Mouse (Mus musculus): Measurements from ENCODE around the gene Snrnp48. TPM values are rescaled to one million over a fixed set of nuclear protein-coding genes. Genes with fewer than 3 reads are reported as not detected.

The Snrnp48 gene
- polyA plus RNA-seq, 1 experiment from 2014 or later: 40.5 TPM

DNA sequence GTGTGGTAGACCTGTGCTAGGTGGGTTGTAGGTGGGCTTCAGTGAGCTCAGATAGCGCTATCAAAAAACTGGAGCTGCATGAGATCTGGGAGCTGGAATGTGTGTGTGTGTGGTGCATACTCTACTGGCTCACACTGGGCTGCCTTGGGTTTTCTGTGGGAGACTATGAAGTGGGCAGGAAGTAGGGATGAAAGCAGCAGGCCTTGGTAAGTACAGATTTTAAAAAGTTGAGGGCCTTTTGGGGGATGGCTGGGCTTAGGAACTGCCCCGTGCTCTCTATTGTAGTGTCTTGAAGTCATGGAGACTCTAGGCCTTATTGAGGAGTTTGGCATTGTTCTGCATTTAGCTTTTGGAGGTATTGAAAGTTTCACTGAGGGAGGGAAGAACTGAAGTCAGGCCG is 13.9 kb downstream of the Snrnp48 start:
- Histone ChIP-seq H3K27me3 (no peaks in the 10 kb centered on the region), H3K9ac (no peak overlapping the region), H3K4me1 (no peaks in the 10 kb centered on the region), H3K4me3 (no peak overlapping the region), H3K27ac (no peak overlapping the region), H3K36me3 (peaks cover 75% of the 10 kb centered on the region), H3K9me3 (no peaks in the 10 kb centered on the region), H3K4me2 (replicated peaks) (no peak overlapping the region)
- ATAC-seq (ENCODE audit: insufficient number of reproducible peaks, insufficient read depth, low FRiP score, low TSS enrichment): no peak
- WGBS: 95% methylated on average over 3 of the region's 3 CpGs

DNA sequence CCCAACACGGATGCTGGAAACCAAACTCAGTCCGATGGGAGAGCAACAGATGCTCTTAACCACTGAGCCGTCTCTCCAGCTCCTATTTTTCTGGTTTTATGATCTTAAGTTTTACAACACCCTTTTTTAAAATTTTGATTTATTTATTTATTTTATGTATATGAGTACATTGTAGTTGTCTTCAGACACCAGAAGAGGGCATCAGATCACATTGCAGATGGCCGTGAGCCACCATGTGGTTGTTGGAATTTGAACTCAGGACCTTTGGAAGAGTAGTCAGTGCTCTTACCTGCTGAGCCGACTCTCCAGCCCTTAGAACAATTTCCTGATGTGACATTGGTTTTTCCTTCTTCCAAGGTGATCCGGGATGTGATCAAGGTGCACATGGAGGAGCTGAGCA is 15.6 kb downstream of the Snrnp48 start:
- H3K9ac ChIP-seq: no peak overlapping the region
- H3K27me3 ChIP-seq: no peaks in the 10 kb centered on the region
- 96% methylated on average over 6 of the region's 6 CpGs for WGBS
- H3K9me3 ChIP-seq: no peaks in the 10 kb centered on the region
- no peaks in the 10 kb centered on the region for H3K4me1 ChIP-seq
- H3K4me2 ChIP-seq (replicated peaks): no peak overlapping the region
- no peak overlapping the region for H3K27ac ChIP-seq
- ATAC-seq (ENCODE audit: insufficient number of reproducible peaks, insufficient read depth, low FRiP score, low TSS enrichment): no peak
- H3K36me3 ChIP-seq: peaks cover 89% of the 10 kb centered on the region
- H3K4me3 ChIP-seq: no peak overlapping the region

DNA sequence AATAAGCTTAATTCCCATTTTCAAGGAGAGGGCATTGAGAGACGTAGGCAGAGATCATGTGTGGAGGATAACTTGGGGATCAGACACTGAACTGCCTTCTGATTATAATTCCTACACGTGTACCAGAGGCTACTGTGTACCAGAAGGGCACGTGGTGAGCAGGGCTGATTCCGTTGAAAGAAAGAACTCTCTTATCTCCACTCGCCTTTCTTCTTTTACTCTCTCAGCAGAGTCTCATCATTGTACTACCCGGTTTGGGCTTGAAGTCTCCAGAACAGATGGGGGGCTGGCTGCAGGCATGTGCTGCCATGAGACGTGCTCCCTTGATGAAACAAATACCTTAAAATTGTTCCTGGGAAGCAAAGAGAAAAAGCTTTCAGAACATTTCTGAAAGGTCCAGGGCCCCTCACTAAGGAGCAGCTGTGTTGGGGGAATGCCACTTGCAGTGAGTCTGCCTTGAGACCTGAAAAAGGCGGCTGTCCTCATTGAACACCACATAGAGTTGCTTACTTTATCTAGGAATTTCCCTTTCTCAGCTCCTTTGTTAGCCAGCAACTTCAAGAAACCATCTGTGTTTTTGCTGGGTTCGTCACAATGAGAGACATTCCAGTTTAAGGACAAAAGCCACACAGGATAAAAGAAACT is 25.6 kb downstream of the Snrnp48 start:
- no peak for ATAC-seq (ENCODE audit: insufficient number of reproducible peaks, insufficient read depth, low FRiP score, low TSS enrichment)
- 84% methylated on average over 9 of the region's 9 CpGs for WGBS
- Histone ChIP-seq H3K27me3 (no peaks in the 10 kb centered on the region), H3K4me1 (no peaks in the 10 kb centered on the region), H3K4me3 (no peak overlapping the region), H3K4me2 (replicated peaks) (no peak overlapping the region), H3K9me3 (no peaks in the 10 kb centered on the region), H3K9ac (no peak overlapping the region), H3K27ac (no peak overlapping the region), H3K36me3 (peaks cover 26% of the 10 kb centered on the region)

DNA sequence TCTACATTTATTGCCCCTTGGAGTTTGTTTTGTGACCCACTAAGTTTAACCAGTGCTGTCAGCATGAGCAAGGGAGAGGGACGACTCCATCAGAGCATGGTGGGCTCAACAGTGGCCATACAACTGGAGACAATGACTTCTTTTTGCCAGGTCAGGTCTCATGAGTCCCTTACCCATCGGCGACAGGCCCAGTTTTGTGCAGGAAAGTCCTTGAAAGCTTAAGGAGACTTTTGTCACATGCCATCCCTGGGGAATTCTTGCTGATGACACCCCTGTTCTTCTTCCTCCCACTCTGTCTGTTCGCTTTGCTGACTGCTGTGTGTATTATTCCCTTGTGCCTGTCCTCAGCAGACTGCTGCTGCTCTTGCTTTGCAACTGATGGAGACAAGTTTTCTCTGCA is 27.7 kb downstream of the Snrnp48 start:
- Histone ChIP-seq H3K9ac (no peak overlapping the region), H3K4me1 (no peaks in the 10 kb centered on the region), H3K9me3 (no peaks in the 10 kb centered on the region), H3K27ac (no peak overlapping the region), H3K4me2 (replicated peaks) (no peak overlapping the region), H3K4me3 (no peak overlapping the region), H3K27me3 (no peaks in the 10 kb centered on the region), H3K36me3 (peaks cover 17% of the 10 kb centered on the region)
- WGBS: 85% methylated on average over 4 of the region's 4 CpGs
- no peak for ATAC-seq (ENCODE audit: insufficient number of reproducible peaks, insufficient read depth, low FRiP score, low TSS enrichment)

DNA sequence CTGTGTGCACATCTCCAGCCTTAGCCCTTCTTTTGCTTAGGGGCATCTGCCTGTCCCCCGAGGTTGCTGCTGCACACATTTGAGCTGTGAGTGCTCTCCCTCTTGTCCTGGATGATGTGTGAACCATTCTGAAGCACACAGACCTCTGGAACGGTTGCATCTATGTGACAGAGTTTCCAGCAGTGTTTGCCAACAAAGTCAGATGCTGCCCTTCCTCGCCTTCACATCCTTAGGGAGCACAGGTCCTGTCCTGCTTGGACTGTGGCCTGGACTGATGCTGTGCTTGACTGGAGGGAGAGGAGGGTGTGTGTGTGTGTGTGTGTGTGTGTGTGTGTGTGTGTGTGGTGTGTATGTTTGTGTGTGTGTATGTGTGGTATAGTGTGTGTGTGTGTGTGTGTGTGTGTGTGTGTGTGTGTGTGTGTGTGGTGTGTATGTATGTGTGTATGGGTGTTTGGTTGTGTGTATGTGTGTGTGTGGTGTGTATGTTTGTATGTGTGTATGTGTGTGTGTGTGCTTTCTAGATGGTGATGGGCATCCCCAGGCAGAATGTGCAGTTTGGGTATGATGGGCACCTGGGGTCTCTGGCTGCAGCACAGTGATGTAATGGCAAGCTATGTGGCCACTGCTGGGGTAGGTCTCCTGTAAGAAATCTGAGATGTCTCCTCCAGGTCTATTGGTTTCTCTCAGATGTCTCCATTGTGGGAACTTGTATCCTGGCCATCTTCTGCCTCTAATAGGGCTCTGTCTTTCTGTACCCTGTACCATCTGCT is 28.3 kb downstream of the Snrnp48 start:
- H3K27ac ChIP-seq: no peak overlapping the region
- H3K4me1 ChIP-seq: no peaks in the 10 kb centered on the region
- H3K9ac ChIP-seq: no peak overlapping the region
- no peaks in the 10 kb centered on the region for H3K27me3 ChIP-seq
- peaks cover 12% of the 10 kb centered on the region for H3K36me3 ChIP-seq
- whole genome bisulfite sequencing: 79% methylated on average over 3 of the region's 3 CpGs
- ATAC-seq (ENCODE audit: insufficient number of reproducible peaks, insufficient read depth, low FRiP score, low TSS enrichment): no peak
- H3K9me3 ChIP-seq: no peaks in the 10 kb centered on the region
- H3K4me3 ChIP-seq: no peak overlapping the region
- no peak overlapping the region for H3K4me2 ChIP-seq (replicated peaks)

DNA sequence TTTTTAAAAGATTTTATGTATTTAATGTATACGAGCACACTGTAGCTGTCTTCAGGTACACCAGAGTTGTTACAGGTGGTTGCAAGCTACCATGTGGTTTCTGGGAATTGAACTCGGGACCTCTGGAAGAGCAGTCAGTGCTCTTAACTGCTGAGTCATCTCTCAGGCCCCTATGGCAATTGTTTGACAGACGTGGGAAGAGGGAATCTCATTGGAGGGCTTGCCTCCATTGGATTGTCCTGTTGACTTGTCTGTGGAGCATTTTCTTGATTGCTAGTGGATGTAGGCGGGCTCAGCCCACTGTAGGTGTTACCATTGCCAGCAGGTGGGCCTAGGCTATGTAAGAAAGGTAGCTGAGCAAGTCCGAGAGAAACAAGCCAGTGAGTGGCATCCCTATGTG is 29.9 kb downstream of the Snrnp48 start:
- Histone ChIP-seq H3K4me3 (no peak overlapping the region), H3K27ac (no peak overlapping the region), H3K27me3 (no peaks in the 10 kb centered on the region), H3K4me1 (no peaks in the 10 kb centered on the region), H3K36me3 (no peaks in the 10 kb centered on the region), H3K4me2 (replicated peaks) (no peak overlapping the region), H3K9me3 (no peaks in the 10 kb centered on the region), H3K9ac (no peak overlapping the region)
- no peak for ATAC-seq (ENCODE audit: insufficient number of reproducible peaks, insufficient read depth, low FRiP score, low TSS enrichment)
- WGBS: 72% methylated on average over 5 of the region's 5 CpGs

DNA sequence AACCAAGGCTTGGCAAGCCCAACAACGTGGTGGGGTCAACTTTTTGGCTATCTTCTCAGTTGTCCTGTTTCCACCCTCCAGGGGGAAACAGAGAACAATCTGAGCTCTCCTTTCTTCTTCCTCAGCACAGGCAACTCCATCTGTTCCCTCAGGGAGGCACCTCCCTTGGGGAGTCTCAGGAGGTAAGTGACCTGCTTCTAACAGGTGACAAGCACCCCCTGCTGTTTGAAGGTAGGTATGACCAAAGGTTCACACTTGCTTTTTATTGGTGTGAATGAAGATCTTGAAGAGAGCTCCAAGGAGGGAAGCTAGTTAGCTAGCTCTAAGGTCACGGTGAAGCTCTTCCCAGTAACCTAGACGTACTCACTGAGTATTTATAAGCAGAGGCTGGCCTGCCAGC is 30.6 kb downstream of the Snrnp48 start:
- no peak for ATAC-seq (ENCODE audit: insufficient number of reproducible peaks, insufficient read depth, low FRiP score, low TSS enrichment)

DNA sequence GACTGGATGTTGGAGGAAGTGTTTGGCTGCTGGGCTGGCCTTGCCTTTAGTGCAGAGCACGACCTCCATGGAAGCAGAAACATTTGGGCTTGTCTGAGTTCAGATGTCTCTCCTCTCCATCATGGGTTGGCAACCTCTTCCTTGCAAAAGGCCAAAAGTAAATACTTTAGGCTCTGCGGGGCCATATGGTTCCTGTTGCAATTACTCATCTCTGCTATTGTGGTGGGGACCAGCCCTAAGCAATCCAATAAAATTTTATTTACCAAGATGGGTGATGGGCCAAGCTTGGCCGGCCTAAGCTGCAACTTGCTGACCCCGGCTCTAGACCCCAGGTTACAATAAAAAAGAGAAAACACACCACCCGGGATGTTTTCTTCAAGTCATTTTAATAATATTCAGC is 43.4 kb downstream of the Snrnp48 start:
- H3K4me2 ChIP-seq (replicated peaks): no peak overlapping the region
- no peak for ATAC-seq (ENCODE audit: insufficient number of reproducible peaks, insufficient read depth, low FRiP score, low TSS enrichment)
- no peaks in the 10 kb centered on the region for H3K27me3 ChIP-seq
- no peaks in the 10 kb centered on the region for H3K36me3 ChIP-seq
- no peaks in the 10 kb centered on the region for H3K4me1 ChIP-seq
- no peaks in the 10 kb centered on the region for H3K9me3 ChIP-seq
- no peak overlapping the region for H3K9ac ChIP-seq
- H3K27ac ChIP-seq: no peak overlapping the region
- H3K4me3 ChIP-seq: no peak overlapping the region
- 79% methylated on average over 5 of the region's 5 CpGs for WGBS

More for the DNA sequence above, 30.6 kb downstream of the Snrnp48 start:
- H3K4me3 ChIP-seq: no peak overlapping the region
- no peak overlapping the region for H3K27ac ChIP-seq
- no peaks in the 10 kb centered on the region for H3K4me1 ChIP-seq
- 80% methylated on average over 3 of the region's 3 CpGs for WGBS
- H3K36me3 ChIP-seq: no peaks in the 10 kb centered on the region
- no peak overlapping the region for H3K9ac ChIP-seq
- no peaks in the 10 kb centered on the region for H3K9me3 ChIP-seq
- no peaks in the 10 kb centered on the region for H3K27me3 ChIP-seq
- no peak overlapping the region for H3K4me2 ChIP-seq (replicated peaks)

DNA sequence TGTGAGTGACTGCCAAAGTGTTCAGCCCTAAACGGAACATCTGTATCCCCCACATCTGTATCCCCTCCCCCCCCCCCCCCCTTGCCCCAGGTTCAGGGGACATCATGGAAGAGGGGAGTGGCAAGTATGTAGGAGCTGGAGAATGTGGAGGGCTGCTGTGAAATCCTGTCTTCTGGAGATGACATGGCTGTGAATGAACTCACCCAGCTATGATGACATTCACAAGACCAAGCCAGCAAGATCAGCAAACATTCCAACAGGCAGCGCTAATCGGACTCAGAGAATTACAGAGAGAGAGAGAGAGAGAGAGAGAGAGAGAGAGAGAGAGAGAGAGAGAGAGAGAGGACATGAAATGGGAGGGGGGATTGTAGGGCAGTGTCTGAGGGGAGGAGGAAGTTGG is 46.5 kb downstream of the Snrnp48 start:
- no peak overlapping the region for H3K9ac ChIP-seq
- H3K27me3 ChIP-seq: no peaks in the 10 kb centered on the region
- ATAC-seq (ENCODE audit: insufficient number of reproducible peaks, insufficient read depth, low FRiP score, low TSS enrichment): no peak
- H3K36me3 ChIP-seq: no peaks in the 10 kb centered on the region
- H3K4me1 ChIP-seq: no peaks in the 10 kb centered on the region
- no peak overlapping the region for H3K27ac ChIP-seq
- no peaks in the 10 kb centered on the region for H3K9me3 ChIP-seq
- no peak overlapping the region for H3K4me3 ChIP-seq
- H3K4me2 ChIP-seq (replicated peaks): no peak overlapping the region
- 85% methylated on average over 3 of the region's 3 CpGs for WGBS

DNA sequence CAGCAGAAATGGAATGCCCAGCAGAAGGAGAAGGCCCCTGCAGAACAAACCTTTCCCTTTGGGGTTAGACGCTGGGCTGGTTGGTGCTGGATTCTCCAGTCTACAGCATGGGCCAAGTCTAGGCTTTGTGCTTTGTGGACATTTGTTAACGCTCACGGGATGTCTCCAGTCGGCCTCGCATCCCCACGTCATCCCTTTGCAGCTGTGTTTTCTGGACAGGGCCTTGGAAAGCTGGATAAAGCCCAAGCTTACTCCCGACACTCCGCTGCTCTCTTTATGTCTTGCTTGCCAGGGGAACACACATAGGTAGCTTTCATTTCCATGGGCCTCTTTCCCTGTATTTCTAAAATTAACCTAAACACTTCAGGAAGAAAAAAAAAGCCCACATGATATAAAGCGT is 49.0 kb downstream of the Snrnp48 start:
- 86% methylated on average over 9 of the region's 9 CpGs for WGBS
- H3K9me3 ChIP-seq: no peaks in the 10 kb centered on the region
- H3K4me1 ChIP-seq: no peaks in the 10 kb centered on the region
- H3K9ac ChIP-seq: no peak overlapping the region
- ATAC-seq (ENCODE audit: insufficient number of reproducible peaks, insufficient read depth, low FRiP score, low TSS enrichment): no peak
- H3K36me3 ChIP-seq: no peaks in the 10 kb centered on the region
- no peak overlapping the region for H3K27ac ChIP-seq
- no peaks in the 10 kb centered on the region for H3K27me3 ChIP-seq
- H3K4me2 ChIP-seq (replicated peaks): no peak overlapping the region
- H3K4me3 ChIP-seq: no peak overlapping the region

DNA sequence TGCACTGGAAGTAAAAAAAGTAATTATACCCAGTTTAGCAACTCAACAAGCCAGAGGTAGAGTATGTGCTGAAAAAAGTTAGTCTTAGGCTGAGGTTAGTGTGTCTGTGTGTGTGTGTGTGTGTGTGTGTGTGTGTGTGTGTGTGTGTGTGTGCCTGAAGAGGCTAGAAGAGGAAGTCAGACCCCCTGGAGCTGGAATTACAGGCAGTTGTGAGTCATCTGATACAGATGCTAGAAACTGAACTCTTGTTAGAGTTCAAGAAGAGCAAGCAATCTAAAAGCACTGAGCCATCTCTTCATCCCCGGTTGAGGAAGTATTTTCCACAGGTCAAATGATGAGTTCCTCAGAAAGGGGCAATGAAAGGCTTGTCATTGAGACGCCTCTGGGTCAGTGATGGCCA is 54.2 kb downstream of the Snrnp48 start:
- H3K27ac ChIP-seq: no peak overlapping the region
- H3K27me3 ChIP-seq: no peaks in the 10 kb centered on the region
- no peaks in the 10 kb centered on the region for H3K36me3 ChIP-seq
- ATAC-seq (ENCODE audit: insufficient number of reproducible peaks, insufficient read depth, low FRiP score, low TSS enrichment): no peak
- H3K4me2 ChIP-seq (replicated peaks): no peak overlapping the region
- H3K9ac ChIP-seq: no peak overlapping the region
- 52% methylated on average over 2 of the region's 2 CpGs for WGBS
- H3K4me3 ChIP-seq: no peak overlapping the region
- no peaks in the 10 kb centered on the region for H3K9me3 ChIP-seq
- H3K4me1 ChIP-seq: 0 out of 2 replicates have a peak, but pooled peaks cover 3% of the 10 kb centered on the region

DNA sequence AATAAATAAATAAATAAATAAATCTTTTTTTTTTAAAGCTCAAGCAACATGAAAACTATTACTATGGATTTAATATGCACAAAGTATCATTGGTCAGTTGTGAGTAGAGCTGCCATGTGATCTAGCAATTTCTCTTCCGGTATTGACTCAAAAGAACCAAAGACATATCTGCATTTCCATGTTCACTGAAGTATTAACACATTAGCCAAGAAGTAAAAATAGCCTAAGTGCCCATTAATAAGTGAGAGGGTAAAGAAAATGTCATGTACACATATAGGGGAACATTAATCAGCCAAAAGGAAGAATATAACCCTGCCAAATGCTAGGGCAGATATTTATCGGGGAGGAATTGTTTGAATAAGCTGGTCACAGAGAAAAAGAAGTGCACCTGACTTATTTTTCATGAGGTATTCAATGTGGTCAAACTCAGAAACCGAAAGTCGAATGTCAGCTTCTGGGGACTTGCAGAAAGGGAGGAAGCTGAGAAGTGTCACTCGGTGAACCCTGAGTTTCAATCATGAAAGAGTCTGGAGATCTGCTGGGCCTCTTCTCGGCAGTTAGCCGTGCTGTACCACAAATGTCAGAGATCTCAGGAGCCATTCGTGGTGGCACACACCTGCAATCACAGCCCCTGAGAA is 64.4 kb downstream of the Snrnp48 start:
- H3K4me2 ChIP-seq (replicated peaks): no peak overlapping the region
- ATAC-seq (ENCODE audit: insufficient number of reproducible peaks, insufficient read depth, low FRiP score, low TSS enrichment): no peak
- no peak overlapping the region for H3K27ac ChIP-seq
- no peak overlapping the region for H3K9ac ChIP-seq
- no peaks in the 10 kb centered on the region for H3K9me3 ChIP-seq
- no peaks in the 10 kb centered on the region for H3K27me3 ChIP-seq
- no peaks in the 10 kb centered on the region for H3K4me1 ChIP-seq
- WGBS: 88% methylated on average over 8 of the region's 8 CpGs
- H3K4me3 ChIP-seq: no peak overlapping the region
- H3K36me3 ChIP-seq: no peaks in the 10 kb centered on the region
